Mouse (Mus musculus) liver, adult 2 months (tissue): ENCODE measurements around the gene Lcn5.

Experiments used
- CTCF ChIP-seq: fragments of 200-500 bp; IDR thresholded peaks from 2 replicates; pipeline ENCODE4 v1.5.1; 2011; ENCODE audit warnings: low read depth, low read length, control low read depth
- POLR2A ChIP-seq: fragments of 200-500 bp; IDR thresholded peaks from 2 replicates; pipeline ENCODE4 v1.6.1; 2011; ENCODE audit warnings: low read length, control low read depth; ENCODE audit not compliant: insufficient read depth; ENCODE audit errors: extremely low read depth

DNA sequence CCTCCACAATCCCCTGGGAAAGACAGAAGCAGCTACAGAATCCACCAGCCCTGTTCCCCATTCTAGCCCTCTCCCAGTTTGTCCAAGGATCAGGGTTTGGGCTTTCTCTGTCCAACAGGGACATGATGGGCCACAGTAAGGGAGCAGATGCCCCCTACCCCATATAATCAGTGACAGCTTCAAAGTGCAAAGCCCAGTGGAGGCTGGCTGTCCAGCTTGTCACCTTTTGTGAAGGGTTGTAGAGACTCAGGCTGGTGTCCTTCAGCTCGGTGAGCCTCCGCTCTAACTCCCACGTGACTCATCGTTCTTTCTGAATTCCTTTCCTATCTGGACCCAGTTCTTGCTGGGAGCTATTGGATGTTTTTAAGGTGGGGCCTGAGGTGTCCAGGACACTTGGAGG is 46.0 kb downstream of the Lcn5 start:
- TF ChIP-seq CTCF (no peak), POLR2A (no peak)
